Mouse (Mus musculus) embryo, embryonic 10 days (tissue): ENCODE results near the gene Vmn2r29.
"Not testable (repeated sequence)": the region's sequence is repeated elsewhere in the genome, so short reads cannot be mapped to it uniquely, and the experiment has no call there.

Experiments
- DNase-seq: peaks from one replicate; pipeline ENCODE4 v3.0.0-alpha.2; 2015; ENCODE audit warnings: low spot score

The Vmn2r29 gene

DNA sequence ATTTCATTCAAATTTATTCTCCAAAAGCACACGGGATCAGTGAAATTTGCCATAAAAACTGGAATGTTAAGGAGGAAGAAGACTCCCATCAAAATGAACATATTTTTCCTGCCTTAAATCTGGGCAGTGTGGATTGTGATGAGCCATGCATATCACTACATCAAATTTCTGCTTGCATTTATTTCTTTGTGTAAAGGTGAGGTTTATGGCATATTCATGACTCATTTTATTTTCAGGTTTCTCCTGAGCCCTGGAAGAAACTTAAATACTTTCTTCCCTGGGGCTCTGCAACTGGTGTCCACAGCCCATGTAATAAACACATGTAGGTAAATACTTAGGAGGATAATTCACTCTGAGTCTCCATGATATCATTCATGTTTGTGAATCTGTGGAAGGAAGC, at the start of gene Vmn2r29:
Gene Vmn2r29, minus strand, starts transcription at position 101 of the 400 bp plus-strand sequence.
- DNase-seq: not testable (repeated sequence)

DNA sequence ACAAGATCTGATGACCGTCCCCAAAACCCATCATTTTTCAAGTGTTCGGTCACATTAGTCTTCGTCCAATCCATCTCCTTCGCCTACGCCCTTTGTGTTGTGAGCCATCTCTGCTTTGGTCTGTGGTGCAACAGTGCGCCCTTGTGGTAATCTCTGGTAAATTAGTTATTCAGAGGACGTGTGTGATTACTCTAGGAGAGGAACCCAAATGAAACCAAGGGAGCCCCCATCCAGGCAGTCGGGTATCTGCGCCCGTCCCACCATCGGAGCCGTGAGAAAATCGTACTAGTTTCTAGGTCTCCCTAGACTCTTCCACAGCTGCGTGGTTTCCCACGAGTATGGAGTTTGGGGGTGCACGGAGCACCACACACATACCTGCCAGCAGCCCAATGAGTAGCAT, 48.5 kb upstream of the Vmn2r29 start:
- DNase-seq: peak; percentile 46

DNA sequence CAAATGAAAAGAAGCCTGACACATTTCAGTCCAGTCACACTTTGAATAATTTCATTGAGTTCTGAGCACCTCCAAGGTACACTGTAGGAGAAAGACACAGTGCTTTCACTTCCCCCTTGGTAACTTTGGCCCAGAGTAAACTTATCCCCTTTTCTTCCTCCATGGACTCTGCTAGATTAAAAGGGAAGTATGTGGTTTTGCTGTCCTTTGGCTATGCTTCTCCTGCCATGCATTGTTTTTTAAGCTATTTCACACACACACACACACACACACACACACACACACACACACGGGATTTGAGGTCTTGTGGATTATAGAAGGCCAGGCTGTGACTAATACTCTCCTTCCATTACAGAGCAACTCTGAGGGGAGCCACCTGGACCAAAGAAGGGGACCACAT, 34.3 kb upstream of the Vmn2r29 start:
- DNase-seq: no peak

DNA sequence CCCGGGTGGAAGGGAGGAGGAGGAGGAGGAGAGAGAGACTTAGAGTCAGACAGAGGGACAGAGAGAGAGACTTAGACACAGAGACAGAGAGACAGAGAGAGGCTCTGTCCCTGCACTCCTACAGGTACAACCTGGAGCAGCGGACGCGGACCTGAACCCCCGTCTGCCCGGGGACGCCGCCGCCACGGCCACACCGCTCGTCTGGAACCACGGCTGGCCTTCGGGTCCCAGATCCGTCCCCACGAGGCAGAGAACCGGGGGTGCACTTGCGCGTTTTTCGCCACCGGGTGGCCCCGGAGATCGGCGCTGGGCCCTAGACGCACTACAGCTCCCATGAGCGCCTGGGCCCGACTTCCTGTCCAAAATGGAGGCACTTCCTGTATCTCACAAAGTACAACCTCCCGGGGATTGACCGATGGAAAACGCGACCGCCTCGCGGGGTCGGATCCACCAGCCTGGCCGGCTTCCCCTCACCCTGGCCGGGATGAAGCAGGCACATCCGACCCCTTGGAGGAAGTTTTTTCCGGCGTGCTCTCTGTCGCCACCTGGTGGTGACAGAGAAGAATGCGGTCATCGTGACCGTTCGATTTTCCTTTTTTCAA, 30.9 kb upstream of the Vmn2r29 start, which contains the start of gene Gm45844:
Gene Gm45844, minus strand, starts transcription at position 324 of the 602 bp plus-strand sequence.
- DNase-seq: peak; percentile 44

DNA sequence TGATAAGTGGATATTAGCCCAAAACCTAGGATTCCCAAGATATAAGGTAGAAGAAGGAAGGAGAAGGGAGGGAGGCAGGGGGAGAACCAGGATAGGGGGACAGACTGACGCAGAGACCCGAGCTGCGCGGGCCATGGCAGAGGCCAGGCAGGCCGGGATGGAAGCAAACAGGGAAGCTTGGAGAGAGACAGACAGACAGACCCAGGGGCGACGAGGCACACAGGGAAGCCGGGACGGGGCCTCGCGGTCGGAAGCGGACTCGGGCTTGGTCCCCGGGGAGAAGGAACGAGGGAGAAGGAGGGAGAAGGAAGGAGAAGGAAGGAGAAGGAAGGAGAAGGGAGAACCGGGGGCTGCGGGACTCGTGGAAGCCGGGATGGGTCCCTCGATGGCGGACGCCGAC, 30.4 kb upstream of the Vmn2r29 start:
- DNase-seq: peak; percentile 34

DNA sequence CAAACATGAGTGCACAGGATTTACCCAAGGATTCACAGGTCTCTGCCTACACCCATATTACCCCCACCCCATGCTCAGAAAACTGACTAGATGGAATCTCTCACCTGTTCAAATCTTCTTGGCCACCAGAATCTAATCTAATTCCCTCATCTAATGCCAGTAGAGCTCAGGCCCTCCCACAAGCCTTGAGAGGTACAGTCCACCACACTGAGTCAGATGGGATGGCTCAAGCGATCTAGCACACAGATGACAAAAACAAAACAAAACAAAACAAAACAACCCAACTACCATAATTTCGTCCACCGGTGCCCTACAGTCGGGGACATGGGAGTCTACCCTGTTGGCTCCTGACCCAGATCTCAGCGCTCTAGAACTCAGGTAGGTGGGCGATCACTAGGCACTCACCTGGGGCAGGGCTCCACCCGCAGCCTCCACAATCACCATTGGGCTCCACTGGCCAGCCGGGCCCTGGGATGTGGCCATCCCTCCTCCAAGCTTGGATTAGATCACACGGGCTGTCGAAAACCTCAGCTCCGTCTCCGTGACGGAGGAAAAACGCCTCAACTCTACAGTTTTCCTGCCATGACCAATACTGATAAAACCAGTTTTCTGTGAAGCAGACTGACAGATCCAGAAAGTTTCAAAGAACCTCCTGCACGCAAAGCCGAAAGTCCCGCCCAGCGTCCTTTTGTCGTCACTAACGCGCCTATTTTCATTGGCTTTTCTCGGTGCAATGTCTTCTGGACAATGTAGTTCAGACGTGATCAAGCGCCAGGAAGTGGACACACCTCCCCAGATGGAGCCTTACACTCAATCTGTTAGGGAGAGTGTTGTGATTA, 37.6 kb downstream of the Vmn2r29 start, which contains the start of gene Zfp772:
Gene Zfp772, minus strand, starts transcription at position 686 of the 839 bp plus-strand sequence.
- DNase-seq: peak; percentile 40

DNA sequence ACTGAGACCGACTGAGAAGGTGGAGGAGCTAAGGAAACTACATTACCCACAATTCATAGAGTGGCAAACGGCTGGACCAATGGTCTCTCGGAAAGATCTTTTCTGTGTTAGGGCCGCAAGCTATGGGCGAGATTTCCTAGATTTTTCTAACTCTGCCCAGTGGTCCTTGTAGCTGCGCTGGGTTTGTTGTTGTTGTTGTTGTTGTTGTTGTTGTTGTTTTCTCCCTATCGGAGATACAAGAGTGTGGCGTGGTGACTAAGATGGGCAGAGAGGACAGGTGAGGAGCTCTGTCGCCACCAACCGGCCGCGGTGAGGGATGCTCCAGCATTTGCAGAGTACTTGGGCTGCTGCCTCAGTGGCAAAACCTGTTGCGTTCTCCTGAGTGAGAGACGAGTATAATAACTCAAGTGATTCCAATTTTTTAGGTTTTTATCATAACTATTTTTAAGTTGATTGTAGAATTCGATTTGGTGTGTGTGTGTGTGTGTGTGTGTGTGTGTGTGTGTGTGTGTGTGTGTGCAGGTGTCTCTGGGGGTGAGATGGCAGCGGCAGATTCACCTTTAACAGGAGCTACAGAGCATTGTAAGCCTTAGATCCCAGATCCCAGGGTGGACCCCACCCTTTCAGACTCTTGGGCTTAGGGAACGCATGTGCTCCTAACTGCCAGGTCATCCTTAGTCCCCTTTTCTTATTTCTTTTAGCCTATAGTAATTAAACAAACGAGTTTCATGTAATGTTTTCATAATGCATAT, 58.8 kb downstream of the Vmn2r29 start:
- DNase-seq: peak; percentile 79

DNA sequence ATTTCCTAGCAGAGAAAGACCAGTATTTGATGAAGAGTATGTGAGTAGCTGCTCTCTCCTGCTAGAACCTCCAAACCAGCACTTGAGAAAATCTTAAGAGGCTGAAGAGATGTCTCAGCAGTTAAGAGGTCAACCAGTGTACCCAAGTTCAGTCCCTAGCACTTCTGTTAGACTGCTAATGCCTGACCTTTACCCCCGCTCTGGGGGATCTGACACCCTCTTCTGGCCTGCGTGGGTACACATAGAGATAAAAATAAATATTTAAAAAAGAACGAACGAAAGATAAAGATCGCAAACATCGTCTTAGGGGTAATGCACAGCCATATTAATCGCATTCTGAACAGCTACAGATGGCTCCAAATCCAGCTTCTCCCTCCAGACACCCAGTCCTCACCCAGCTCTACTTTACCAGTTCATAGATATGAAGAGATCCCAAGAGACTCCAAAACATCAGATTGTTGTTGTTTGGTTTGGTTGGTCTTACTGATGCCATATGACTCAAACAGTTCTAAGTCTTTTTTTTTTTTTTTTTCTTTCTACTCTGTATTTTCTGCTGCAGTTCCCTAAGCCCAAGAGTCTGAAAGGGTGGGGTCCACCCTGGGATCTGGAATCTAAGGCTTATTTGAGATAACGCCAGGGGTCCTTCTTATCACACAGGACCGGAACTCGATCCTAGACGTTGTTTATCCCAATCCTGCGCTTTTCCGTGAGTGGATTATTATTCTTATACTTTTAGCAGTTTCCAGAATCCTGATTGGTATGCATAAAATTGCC, 59.5 kb downstream of the Vmn2r29 start:
- no peak for DNase-seq

DNA sequence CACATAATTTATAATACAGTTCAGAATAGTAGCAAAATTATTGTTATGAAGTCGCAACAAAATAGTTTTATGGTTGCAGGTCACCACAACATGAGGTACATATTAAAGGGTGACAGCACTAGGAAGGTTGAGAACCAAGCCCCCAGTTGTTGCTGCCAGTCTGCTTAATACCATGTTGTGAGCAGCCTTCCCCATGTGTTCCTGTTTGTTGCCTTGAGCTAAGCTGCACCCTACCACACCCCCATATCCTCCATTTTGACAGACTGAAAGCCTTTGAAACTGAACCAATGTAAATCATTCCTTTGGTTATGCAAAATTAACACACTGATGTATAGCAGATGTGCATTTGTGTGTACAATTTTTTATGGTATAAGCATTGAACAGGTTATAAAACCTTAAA, 61.2 kb downstream of the Vmn2r29 start:
- no peak for DNase-seq
